Mouse (Mus musculus): ENCODE data around the gene Cryba1.

GRCm38 (mm10) chr11:77719055-77719454 lies 6.0 kb downstream of the Cryba1 start:
- TF ChIP-seq GATA1 (IDR thresholded peaks at IDR 0.05; ENCODE audit: low read length) (no peak), TAL1 (IDR thresholded peaks at IDR 0.05; ENCODE audit: low read length) (no peak)

Data from erythroblast, embryonic 14.5 days (primary cell).